Mouse (Mus musculus) stomach, embryonic 15.5 days (tissue): Measurements from ENCODE around the gene N4bp2l1. TPM values are rescaled to one million over a fixed set of nuclear protein-coding genes. Genes with fewer than 3 reads are reported as not detected.

Experiments
- ATAC-seq: fragments of 200-750 bp; cut with Nextera tagmentation; 2 replicates; pipeline ENCODE4 v1.8.0; 2017; ENCODE audit warnings: low read depth, moderate number of reproducible peaks, moderate TSS enrichment; ENCODE audit not compliant: insufficient read depth, low FRiP score
- H3K27ac ChIP-seq: fragments of 300-500 bp; sonication (generic); 2 replicates; pipeline ENCODE4 v1.5.1; 2015; ENCODE audit warnings: mild to moderate bottlenecking, inconsistent platforms
- H3K27me3 ChIP-seq: fragments of 300-500 bp; sonication (generic); replicated peaks from 2 replicates; pipeline ENCODE4 v1.6.1; 2015; ENCODE audit warnings: inconsistent platforms
- H3K36me3 ChIP-seq: fragments of 300-500 bp; sonication (generic); 2 replicates; pipeline ENCODE4 v1.6.1; 2015; ENCODE audit warnings: inconsistent platforms
- H3K4me1 ChIP-seq: fragments of 300-500 bp; sonication (generic); 2 replicates; pipeline ENCODE4 v1.6.1; 2015; ENCODE audit warnings: inconsistent platforms
- H3K4me2 ChIP-seq: fragments of 300-500 bp; sonication (generic); 2 replicates; pipeline ENCODE4 v1.6.1; 2015; ENCODE audit warnings: mild to moderate bottlenecking, inconsistent platforms
- H3K4me3 ChIP-seq: fragments of 300-500 bp; sonication (generic); replicated peaks from 2 replicates; pipeline ENCODE4 v1.5.1; 2015; ENCODE audit warnings: inconsistent platforms
- H3K9ac ChIP-seq: fragments of 300-500 bp; sonication (generic); 2 replicates; pipeline ENCODE4 v1.6.1; 2015; ENCODE audit warnings: inconsistent platforms
- H3K9me3 ChIP-seq: fragments of 300-500 bp; sonication (generic); 2 replicates; pipeline ENCODE4 v1.6.1; 2016; ENCODE audit warnings: inconsistent platforms
- WGBS: fragments of 180-500 bp; shearing (Covaris S2); methylation state at CpG from one replicate; pipeline ENCODE4 v1.1.7; 2015; 5-methylcytosine and 5-hydroxymethylcytosine counted together
- polyA plus RNA-seq: library from polyadenylated mRNA; unstranded; fragments of >200 nt; fragmentation: Nextera tagmentation; extraction: Ambion mirVana; gene quantifications from 2 replicates; pipeline ENCODE4 v1.2.1, GENCODE M21; 2015

The N4bp2l1 gene
- polyA plus RNA-seq, 1 experiment from 2014 or later = 7.8 TPM

DNA sequence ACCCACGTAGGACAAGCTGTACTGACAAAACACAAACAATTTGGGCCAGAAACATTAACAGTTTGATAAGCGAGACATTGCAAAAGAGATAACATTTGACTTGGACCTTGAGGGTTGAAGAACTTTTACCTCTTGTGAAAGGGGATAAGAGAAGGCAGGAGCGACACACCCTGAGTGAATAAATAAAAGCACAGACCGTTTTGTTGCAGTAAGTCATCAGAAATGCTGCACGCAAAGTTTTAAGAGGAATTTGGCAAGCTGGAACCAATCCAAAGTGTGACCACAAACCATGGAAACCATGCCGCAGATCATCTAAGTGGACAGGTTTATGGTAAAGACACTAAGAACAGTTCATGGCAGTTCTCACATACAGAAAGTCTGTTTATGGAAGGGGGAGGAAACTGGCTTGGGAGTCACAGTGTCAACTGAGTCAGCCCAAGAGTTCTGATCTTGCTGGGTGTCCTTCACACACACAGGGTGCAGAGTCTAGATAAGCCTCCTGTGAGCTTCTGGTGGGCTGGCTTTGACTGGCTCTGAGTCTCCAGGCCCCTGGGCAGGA lies 18.3 kb downstream of the N4bp2l1 start:
- Histone ChIP-seq H3K4me2 (no peak overlapping the region), H3K4me3 (no peak overlapping the region), H3K9me3 (no peaks in the 10 kb centered on the region), H3K27me3 (no peaks in the 10 kb centered on the region), H3K36me3 (no peaks in the 10 kb centered on the region), H3K4me1 (no peaks in the 10 kb centered on the region), H3K9ac (no peak overlapping the region), H3K27ac (no peak overlapping the region)
- 39% methylated on average over 6 of the region's 6 CpGs for WGBS
- peak; percentile 86 for ATAC-seq

GRCm38 (mm10) chr5:150576832-150577231 lies 20.2 kb downstream of the N4bp2l1 start:
- H3K9ac ChIP-seq = no peak overlapping the region
- H3K4me2 ChIP-seq = no peak overlapping the region
- ATAC-seq = no peak
- H3K27me3 ChIP-seq = no peaks in the 10 kb centered on the region
- H3K36me3 ChIP-seq = no peaks in the 10 kb centered on the region
- H3K4me3 ChIP-seq = no peak overlapping the region
- H3K9me3 ChIP-seq = no peaks in the 10 kb centered on the region
- no peaks in the 10 kb centered on the region for H3K4me1 ChIP-seq
- WGBS = 82% methylated on average over 11 of the region's 11 CpGs
- no peak overlapping the region for H3K27ac ChIP-seq

- ATAC-seq = no peak
- Histone ChIP-seq H3K27me3 (no peaks in the 10 kb centered on the region), H3K9me3 (no peaks in the 10 kb centered on the region), H3K4me1 (no peaks in the 10 kb centered on the region), H3K4me3 (no peak overlapping the region), H3K4me2 (no peak overlapping the region), H3K27ac (peak overlapping the region; percentile 66; the same call in 1 of the 2 replicates), H3K9ac (no peak overlapping the region), H3K36me3 (no peaks in the 10 kb centered on the region)
- WGBS = 57% methylated on average over 5 of the region's 5 CpGs
Observed at GRCm38 (mm10) chr5:150574885-150575284, 22.1 kb downstream of the N4bp2l1 start.

DNA sequence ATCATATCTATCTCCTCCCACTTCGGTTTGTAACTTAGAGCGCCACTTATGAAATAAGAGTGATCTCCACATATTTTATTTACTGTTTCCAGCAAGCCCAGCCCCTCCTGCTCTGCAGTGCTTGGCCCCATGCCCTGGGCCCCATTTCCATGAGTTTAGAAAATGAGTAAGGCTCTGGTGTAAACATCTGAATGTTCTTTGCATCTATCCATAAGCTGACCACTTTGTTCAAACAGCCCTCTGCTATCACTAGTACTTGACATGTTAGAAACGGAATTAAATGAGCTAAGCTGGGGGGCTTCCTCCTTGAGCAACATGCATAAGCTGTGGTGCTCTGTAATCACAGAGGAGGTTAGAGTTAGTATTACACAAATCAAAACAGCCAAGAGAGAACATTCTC lies 22.6 kb downstream of the N4bp2l1 start:
- Histone ChIP-seq H3K27me3 (no peaks in the 10 kb centered on the region), H3K27ac (peak overlapping the region; percentile 66; the same call in 1 of the 2 replicates), H3K4me2 (no peak overlapping the region), H3K9ac (no peak overlapping the region), H3K4me3 (no peak overlapping the region), H3K4me1 (no peaks in the 10 kb centered on the region), H3K9me3 (no peaks in the 10 kb centered on the region), H3K36me3 (no peaks in the 10 kb centered on the region)
- WGBS = 55% methylated on average over 3 of the region's 3 CpGs
- ATAC-seq = peak; percentile 40; the same call in 1 of the 2 replicates

DNA sequence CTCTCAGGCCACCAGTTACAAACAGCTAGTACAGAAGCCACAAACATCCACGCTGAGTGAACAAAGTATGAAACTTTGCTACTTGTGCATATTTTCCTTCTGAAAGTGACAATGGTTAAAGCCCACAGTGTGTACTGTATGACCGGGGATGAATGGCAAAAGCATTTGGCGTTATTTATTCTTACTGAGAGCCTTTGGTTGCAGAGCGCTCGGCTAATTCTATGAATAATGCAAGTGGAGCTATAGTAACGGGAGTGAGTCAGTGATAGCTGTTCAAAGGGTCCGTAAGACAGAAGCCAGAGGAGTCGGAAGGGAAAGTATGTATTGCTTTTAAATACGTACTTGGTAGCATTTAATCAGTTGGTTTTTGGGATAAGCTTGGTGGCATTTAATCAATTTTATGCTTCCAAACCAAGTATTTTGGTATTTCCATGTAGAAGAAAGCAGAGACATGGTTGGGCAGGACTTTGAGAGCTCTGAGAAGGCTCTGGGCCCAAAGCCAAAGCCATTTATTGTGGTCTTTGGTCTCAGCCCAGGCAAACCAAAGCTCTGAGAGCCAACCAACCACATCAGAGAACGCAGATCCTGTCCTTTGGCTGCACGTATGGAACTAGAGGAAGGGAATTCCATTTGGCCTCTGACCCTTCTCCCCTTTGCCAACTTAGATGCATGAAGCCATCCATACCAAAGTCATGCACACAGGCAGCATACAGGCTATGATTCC lies 26.3 kb downstream of the N4bp2l1 start:
- Histone ChIP-seq H3K36me3 (peaks cover 11% of the 10 kb centered on the region; the same call in 1 of the 2 replicates), H3K4me2 (no peak overlapping the region), H3K27me3 (no peaks in the 10 kb centered on the region), H3K27ac (no peak overlapping the region), H3K9me3 (no peaks in the 10 kb centered on the region), H3K4me1 (no peaks in the 10 kb centered on the region), H3K4me3 (no peak overlapping the region), H3K9ac (no peak overlapping the region)
- ATAC-seq = no peak
- 83% methylated on average over 11 of the region's 11 CpGs for WGBS

DNA sequence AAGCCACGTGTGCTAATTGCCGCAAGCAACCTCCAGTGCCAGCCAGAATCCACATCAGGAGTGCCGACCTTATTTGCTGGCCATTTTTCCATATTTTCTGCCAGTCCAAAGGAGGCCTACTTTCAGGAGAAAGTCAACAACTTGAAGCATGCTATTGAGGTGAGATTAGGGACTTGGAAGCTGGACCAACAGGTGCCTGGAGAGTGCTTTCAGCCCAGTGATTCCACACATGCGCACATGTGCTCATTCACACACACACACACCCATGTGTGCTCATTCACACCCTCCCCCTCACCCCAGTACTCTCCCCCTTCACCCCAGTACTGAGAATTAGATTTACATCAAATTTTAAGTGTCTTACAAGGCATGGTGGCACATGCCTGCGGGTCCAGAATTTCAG lies 30.0 kb downstream of the N4bp2l1 start:
- no peaks in the 10 kb centered on the region for H3K27me3 ChIP-seq
- no peak for ATAC-seq
- peaks cover 14% of the 10 kb centered on the region for H3K36me3 ChIP-seq
- no peak overlapping the region for H3K27ac ChIP-seq
- 84% methylated on average over 5 of the region's 5 CpGs for WGBS
- H3K9ac ChIP-seq = no peak overlapping the region
- H3K9me3 ChIP-seq = no peaks in the 10 kb centered on the region
- no peak overlapping the region for H3K4me3 ChIP-seq
- H3K4me1 ChIP-seq = no peaks in the 10 kb centered on the region
- H3K4me2 ChIP-seq = no peak overlapping the region

GRCm38 (mm10) chr5:150566226-150566625 lies 30.8 kb downstream of the N4bp2l1 start:
- peaks cover 17% of the 10 kb centered on the region for H3K36me3 ChIP-seq
- no peaks in the 10 kb centered on the region for H3K4me1 ChIP-seq
- no peak for ATAC-seq
- WGBS = 59% methylated on average over 3 of the region's 3 CpGs
- no peak overlapping the region for H3K4me2 ChIP-seq
- H3K4me3 ChIP-seq = no peak overlapping the region
- H3K9ac ChIP-seq = no peak overlapping the region
- H3K9me3 ChIP-seq = no peaks in the 10 kb centered on the region
- H3K27me3 ChIP-seq = no peaks in the 10 kb centered on the region
- no peak overlapping the region for H3K27ac ChIP-seq

GRCm38 (mm10) chr5:150564426-150564825 lies 32.6 kb downstream of the N4bp2l1 start:
- Histone ChIP-seq H3K27ac (no peak overlapping the region), H3K4me1 (no peaks in the 10 kb centered on the region), H3K36me3 (peaks cover 17% of the 10 kb centered on the region), H3K9me3 (no peaks in the 10 kb centered on the region), H3K4me2 (no peak overlapping the region), H3K4me3 (no peak overlapping the region), H3K27me3 (no peaks in the 10 kb centered on the region), H3K9ac (no peak overlapping the region)
- no peak for ATAC-seq
- WGBS = 91% methylated on average over 6 of the region's 6 CpGs

DNA sequence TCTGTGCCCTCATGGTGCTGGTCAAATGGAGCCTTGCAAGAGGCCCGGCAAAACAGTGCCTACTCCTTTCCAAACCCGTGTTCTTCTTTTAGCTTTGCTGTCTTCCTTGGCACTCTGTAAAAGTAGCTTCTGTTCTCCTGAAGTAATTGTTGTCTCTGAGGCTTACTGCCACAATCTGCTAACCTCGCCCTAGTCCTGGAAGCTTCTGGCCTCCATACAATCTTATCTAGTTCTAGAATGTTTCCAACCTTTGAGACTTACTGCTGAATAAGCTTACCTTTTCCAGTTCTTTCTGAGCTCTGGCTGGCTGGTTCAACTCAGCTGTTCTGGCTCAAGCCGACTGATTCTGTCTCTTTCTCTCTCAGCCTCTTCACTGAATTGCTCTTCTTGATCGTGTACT lies 35.2 kb downstream of the N4bp2l1 start:
- 81% methylated on average over 5 of the region's 5 CpGs for WGBS
- ATAC-seq = no peak
- H3K27me3 ChIP-seq = no peaks in the 10 kb centered on the region
- no peak overlapping the region for H3K9ac ChIP-seq
- H3K4me1 ChIP-seq = no peaks in the 10 kb centered on the region
- H3K4me2 ChIP-seq = no peak overlapping the region
- peaks cover 6% of the 10 kb centered on the region for H3K36me3 ChIP-seq
- no peaks in the 10 kb centered on the region for H3K9me3 ChIP-seq
- no peak overlapping the region for H3K27ac ChIP-seq
- H3K4me3 ChIP-seq = no peak overlapping the region

GRCm38 (mm10) chr5:150561376-150561775 lies 35.6 kb downstream of the N4bp2l1 start:
- Histone ChIP-seq H3K4me3 (no peak overlapping the region), H3K9ac (no peak overlapping the region), H3K27ac (no peak overlapping the region), H3K4me1 (no peaks in the 10 kb centered on the region), H3K27me3 (no peaks in the 10 kb centered on the region), H3K4me2 (no peak overlapping the region), H3K36me3 (peaks cover 6% of the 10 kb centered on the region), H3K9me3 (no peaks in the 10 kb centered on the region)
- ATAC-seq = 0 out of 2 replicates have a peak, but pooled peaks have one; percentile 22

GRCm38 (mm10) chr5:150560851-150561250 lies 36.1 kb downstream of the N4bp2l1 start:
- 95% methylated on average over 5 of the region's 5 CpGs for WGBS
- no peak overlapping the region for H3K9ac ChIP-seq
- no peaks in the 10 kb centered on the region for H3K4me1 ChIP-seq
- no peak overlapping the region for H3K4me2 ChIP-seq
- no peak overlapping the region for H3K27ac ChIP-seq
- H3K36me3 ChIP-seq = peaks cover 6% of the 10 kb centered on the region
- no peaks in the 10 kb centered on the region for H3K9me3 ChIP-seq
- H3K4me3 ChIP-seq = no peak overlapping the region
- no peak for ATAC-seq
- H3K27me3 ChIP-seq = no peaks in the 10 kb centered on the region

GRCm38 (mm10) chr5:150559519-150560103 lies 37.4 kb downstream of the N4bp2l1 start:
- Histone ChIP-seq H3K27ac (no peak overlapping the region), H3K4me2 (no peak overlapping the region), H3K9ac (no peak overlapping the region), H3K9me3 (no peaks in the 10 kb centered on the region), H3K4me3 (no peak overlapping the region), H3K4me1 (no peaks in the 10 kb centered on the region), H3K36me3 (peaks cover 6% of the 10 kb centered on the region), H3K27me3 (no peaks in the 10 kb centered on the region)
- 93% methylated on average over 6 of the region's 6 CpGs for WGBS
- ATAC-seq = no peak
